In genomic region chr2:10674738-10675349, GRCm38 (mm10) we compare ENCODE assay signal across 15 mouse cellular contexts.
A peak's percentile ranks its signal among the peaks of the same experiment; 100 is the strongest.
DNase-seq lines count a peak whose midpoint lies in the region; ATAC-seq lines count a peak whose summit lies in the region.
"Had no signal": no experiment of that assay in that cellular context is flagged by ENCODE, and none has a peak within 500 bp of the region (broad histone marks: within the 10 kb centered on the region; RNA-seq: fewer than 3 reads in every experiment).

No protein-coding gene starts in this region.

- 73% methylated on average over 6 of the region's 6 CpGs for WGBS in midbrain, embryonic 14.5 days
- WGBS in midbrain, embryonic 13.5 days, result 57% methylated on average over 6 of the region's 6 CpGs
- WGBS in stomach, embryonic 16.5 days, result 17% methylated on average over 6 of the region's 6 CpGs

- no peak overlapping the region for H3K9ac ChIP-seq in midbrain, embryonic 14.5 days (replicated peaks; ENCODE audit: low read length)
- no peak overlapping the region for H3K9ac ChIP-seq in midbrain, embryonic 13.5 days (replicated peaks)
- no peak overlapping the region; the same call in 1 of the 2 replicates for H3K9ac ChIP-seq in stomach, embryonic 16.5 days (ENCODE audit: low read length)
- H3K9ac ChIP-seq: embryonic facial prominence, embryonic 12.5 days; midbrain, embryonic 15.5 days; neural tube, embryonic 13.5 days had no signal

- peaks cover 9% of the 10 kb centered on the region; the same call in 1 of the 2 replicates for H3K4me1 ChIP-seq in midbrain, embryonic 14.5 days (ENCODE audit: control insufficient read depth, insufficient read depth, low read length)
- H3K4me1 ChIP-seq in midbrain, embryonic 13.5 days (replicated peaks), result peaks cover 14% of the 10 kb centered on the region
- peaks cover 16% of the 10 kb centered on the region for H3K4me1 ChIP-seq in stomach, embryonic 16.5 days (ENCODE audit: control insufficient read depth, insufficient read depth, low read length)

- DNase-seq in embryo, embryonic 10.5 days (ENCODE audit: low spot score), result peak; percentile 26
- DNase-seq in embryo, embryonic 9.5 days (ENCODE audit: extremely low spot score), result no peak
- peak; percentile 18 for DNase-seq in kidney, adult 9 months
- DNase-seq in kidney, adult 18-20 months, result no peak
- peak; percentile 12 for DNase-seq in midbrain, embryonic 14.5 days
- DNase-seq in cerebellum, adult 9-10 months, result no peak
- DNase-seq: cerebellum, adult 11-12 months; retina, postnatal 1 day had no signal

- ATAC-seq in midbrain, embryonic 14.5 days (ENCODE audit: low FRiP score, low TSS enrichment), result no peak
- no peak for ATAC-seq in midbrain, embryonic 13.5 days
- ATAC-seq in stomach, embryonic 16.5 days (ENCODE audit: insufficient read depth, low FRiP score), result peak; percentile 62; the same call in 1 of the 2 replicates
- ATAC-seq: midbrain, embryonic 15.5 days had no signal

- no peaks in the 10 kb centered on the region for H3K36me3 ChIP-seq in midbrain, embryonic 14.5 days (ENCODE audit: control insufficient read depth, insufficient read depth, low read length)
- H3K36me3 ChIP-seq in midbrain, embryonic 13.5 days, result no peaks in the 10 kb centered on the region
- no peaks in the 10 kb centered on the region for H3K36me3 ChIP-seq in stomach, embryonic 16.5 days (ENCODE audit: control insufficient read depth, insufficient read depth, low read length)
- H3K36me3 ChIP-seq: embryonic facial prominence, embryonic 12.5 days; heart, embryonic 10.5 days; hindbrain, embryonic 10.5 days; midbrain, embryonic 15.5 days; neural tube, embryonic 13.5 days had no signal

- no peaks in the 10 kb centered on the region for H3K9me3 ChIP-seq in midbrain, embryonic 14.5 days (ENCODE audit: control insufficient read depth, low read length)
- H3K9me3 ChIP-seq in midbrain, embryonic 13.5 days, result no peaks in the 10 kb centered on the region
- H3K9me3 ChIP-seq in stomach, embryonic 16.5 days (replicated peaks; ENCODE audit: control insufficient read depth, low read length), result no peaks in the 10 kb centered on the region
- H3K9me3 ChIP-seq: embryonic facial prominence, embryonic 12.5 days; heart, embryonic 10.5 days; hindbrain, embryonic 10.5 days; midbrain, embryonic 15.5 days; neural tube, embryonic 13.5 days had no signal

- no peak overlapping the region for H3K4me3 ChIP-seq in midbrain, embryonic 14.5 days (replicated peaks; ENCODE audit: low read depth, low read length)
- H3K4me3 ChIP-seq in midbrain, embryonic 13.5 days (replicated peaks), result no peak overlapping the region
- no peak overlapping the region for H3K4me3 ChIP-seq in stomach, embryonic 16.5 days (replicated peaks; ENCODE audit: low read length)
- H3K4me3 ChIP-seq: embryonic facial prominence, embryonic 12.5 days; heart, embryonic 10.5 days; hindbrain, embryonic 10.5 days; midbrain, embryonic 15.5 days; neural tube, embryonic 13.5 days had no signal

- no peaks in the 10 kb centered on the region for H3K27me3 ChIP-seq in midbrain, embryonic 14.5 days (ENCODE audit: control insufficient read depth, insufficient read depth, low read length)
- no peaks in the 10 kb centered on the region for H3K27me3 ChIP-seq in midbrain, embryonic 13.5 days
- no peaks in the 10 kb centered on the region for H3K27me3 ChIP-seq in stomach, embryonic 16.5 days (ENCODE audit: control insufficient read depth, insufficient read depth, low read length)
- H3K27me3 ChIP-seq: embryonic facial prominence, embryonic 12.5 days; midbrain, embryonic 15.5 days; neural tube, embryonic 13.5 days had no signal

- no peak overlapping the region for H3K27ac ChIP-seq in midbrain, embryonic 14.5 days (replicated peaks; ENCODE audit: low read depth, low read length)
- H3K27ac ChIP-seq in midbrain, embryonic 13.5 days, result no peak overlapping the region
- H3K27ac ChIP-seq in stomach, embryonic 16.5 days (ENCODE audit: low read length), result peak overlapping the region; percentile 50
- H3K27ac ChIP-seq: embryonic facial prominence, embryonic 12.5 days; heart, embryonic 10.5 days; hindbrain, embryonic 10.5 days; midbrain, embryonic 15.5 days; neural tube, embryonic 13.5 days had no signal

- no peak overlapping the region for H3K4me2 ChIP-seq in midbrain, embryonic 14.5 days (ENCODE audit: low read length)
- no peak overlapping the region for H3K4me2 ChIP-seq in midbrain, embryonic 13.5 days (replicated peaks)
- peak overlapping the region; percentile 15; the same call in 1 of the 2 replicates for H3K4me2 ChIP-seq in stomach, embryonic 16.5 days (ENCODE audit: low read depth, low read length)
- H3K4me2 ChIP-seq: embryonic facial prominence, embryonic 12.5 days; midbrain, embryonic 15.5 days; neural tube, embryonic 13.5 days had no signal

Comparison
In these comparisons a context has a peak if more than half of its experiments do, and no peak if none do; other contexts are left out.
1. DNase-seq: peak in embryo, embryonic 10.5 days (single experiment), kidney, adult 9 months (single experiment) and midbrain, embryonic 14.5 days (single experiment); none in embryo, embryonic 9.5 days (single experiment), kidney, adult 18-20 months (single experiment) and cerebellum, adult 9-10 months (single experiment).